Mouse (Mus musculus): Measurements from ENCODE around the gene Defb29.

Defb29 gene

GRCm38 (mm10) chr2:152500863-152501229 is 39.1 kb downstream of the Defb29 start:
- DNase-seq (ENCODE audit: low spot score in 2 of 2) = no peak

- no peak for DNase-seq (ENCODE audit: low spot score in 2 of 2)
Measured at GRCm38 (mm10) chr2:152500204-152500862, 39.6 kb downstream of the Defb29 start.

GRCm38 (mm10) chr2:152498020-152498419 is 41.9 kb downstream of the Defb29 start:
- DNase-seq (ENCODE audit: low spot score in 2 of 2) = no peak

GRCm38 (mm10) chr2:152493151-152493550 is 46.7 kb downstream of the Defb29 start:
- no peak for DNase-seq (ENCODE audit: low spot score in 2 of 2)

- DNase-seq (ENCODE audit: low spot score in 2 of 2) = no peak
Measured at GRCm38 (mm10) chr2:152490038-152490437, 49.9 kb downstream of the Defb29 start, which contains the start of gene Defb22. Defb22 (minus strand) TSS chr2:152490138.
